Mouse (Mus musculus): ENCODE measurements around the gene Gm20547. TPM values are rescaled to one million over a fixed set of nuclear protein-coding genes. Genes with fewer than 3 reads are reported as not detected.

The Gm20547 gene
- polyA plus RNA-seq, 1 experiment: not detected

GRCm38 (mm10) chr17:34894801-34895530 lies 13.1 kb upstream of the Gm20547 start:
- Histone ChIP-seq H3K4me1 (ENCODE audit: control insufficient read depth, insufficient read depth, low read length) (peaks cover 2% of the 10 kb centered on the region), H3K9ac (ENCODE audit: low read depth, poor library complexity, severe bottlenecking) (peak overlapping the region; percentile 96), H3K27me3 (ENCODE audit: control insufficient read depth, insufficient read depth, low read length, poor library complexity, severe bottlenecking) (no peaks in the 10 kb centered on the region), H3K4me3 (ENCODE audit: low read depth, low read length) (peak overlapping the region; percentile 59), H3K36me3 (ENCODE audit: control insufficient read depth, insufficient read depth, low read length, poor library complexity, severe bottlenecking) (no peaks in the 10 kb centered on the region), H3K27ac (ENCODE audit: insufficient read depth, low read length) (no peak overlapping the region), H3K9me3 (replicated peaks; ENCODE audit: control insufficient read depth, insufficient read depth, low read length, poor library complexity, severe bottlenecking) (no peaks in the 10 kb centered on the region)
- TF ChIP-seq EP300 (IDR thresholded peaks at IDR 0.05; ENCODE audit: insufficient read depth, low read depth, low read length): no peak
- no peak for TF ChIP-seq CTCF (IDR thresholded peaks at IDR 0.05; ENCODE audit: low read depth, low read length)
- TF ChIP-seq POLR2A (IDR thresholded peaks at IDR 0.05; ENCODE audit: insufficient read depth, low read length): no peak

GRCm38 (mm10) chr17:34894074-34894597 lies 12.3 kb upstream of the Gm20547 start:
- TF ChIP-seq CTCF (IDR thresholded peaks at IDR 0.05; ENCODE audit: low read depth, low read length): no peak
- TF ChIP-seq EP300 (IDR thresholded peaks at IDR 0.05; ENCODE audit: insufficient read depth, low read depth, low read length): peak; percentile 56; the same call in 1 of the 2 replicates
- TF ChIP-seq POLR2A (IDR thresholded peaks at IDR 0.05; ENCODE audit: insufficient read depth, low read length): peak; percentile 66
- peaks cover 2% of the 10 kb centered on the region for H3K4me1 ChIP-seq (ENCODE audit: control insufficient read depth, insufficient read depth, low read length)
- peak overlapping the region; percentile 59 for H3K4me3 ChIP-seq (ENCODE audit: low read depth, low read length)
- H3K9me3 ChIP-seq (replicated peaks; ENCODE audit: control insufficient read depth, insufficient read depth, low read length, poor library complexity, severe bottlenecking): no peaks in the 10 kb centered on the region
- H3K27me3 ChIP-seq (ENCODE audit: control insufficient read depth, insufficient read depth, low read length, poor library complexity, severe bottlenecking): no peaks in the 10 kb centered on the region
- peak overlapping the region; percentile 84 for H3K27ac ChIP-seq (ENCODE audit: insufficient read depth, low read length)
- peak overlapping the region; percentile 96 for H3K9ac ChIP-seq (ENCODE audit: low read depth, poor library complexity, severe bottlenecking)
- no peaks in the 10 kb centered on the region for H3K36me3 ChIP-seq (ENCODE audit: control insufficient read depth, insufficient read depth, low read length, poor library complexity, severe bottlenecking)

- peak overlapping the region; percentile 84 for H3K27ac ChIP-seq (ENCODE audit: insufficient read depth, low read length)
- H3K4me3 ChIP-seq (ENCODE audit: low read depth, low read length): no peak overlapping the region
- TF ChIP-seq EP300 (IDR thresholded peaks at IDR 0.05; ENCODE audit: insufficient read depth, low read depth, low read length) (peak; percentile 61; the same call in 1 of the 2 replicates), CTCF (IDR thresholded peaks at IDR 0.05; ENCODE audit: low read depth, low read length) (no peak)
- no peaks in the 10 kb centered on the region for H3K36me3 ChIP-seq (ENCODE audit: control insufficient read depth, insufficient read depth, low read length, poor library complexity, severe bottlenecking)
- H3K27me3 ChIP-seq (ENCODE audit: control insufficient read depth, insufficient read depth, low read length, poor library complexity, severe bottlenecking): no peaks in the 10 kb centered on the region
- peak overlapping the region; percentile 8; the same call in 1 of the 2 replicates for H3K9ac ChIP-seq (ENCODE audit: low read depth, poor library complexity, severe bottlenecking)
- H3K9me3 ChIP-seq (replicated peaks; ENCODE audit: control insufficient read depth, insufficient read depth, low read length, poor library complexity, severe bottlenecking): no peaks in the 10 kb centered on the region
- H3K4me1 ChIP-seq (ENCODE audit: control insufficient read depth, insufficient read depth, low read length): peaks cover 2% of the 10 kb centered on the region
These were observed 11.4 kb upstream of the Gm20547 start for GRCm38 (mm10) chr17:34893072-34893824.

- Histone ChIP-seq H3K9me3 (replicated peaks; ENCODE audit: control insufficient read depth, insufficient read depth, low read length, poor library complexity, severe bottlenecking) (no peaks in the 10 kb centered on the region), H3K27me3 (ENCODE audit: control insufficient read depth, insufficient read depth, low read length, poor library complexity, severe bottlenecking) (no peaks in the 10 kb centered on the region), H3K36me3 (ENCODE audit: control insufficient read depth, insufficient read depth, low read length, poor library complexity, severe bottlenecking) (no peaks in the 10 kb centered on the region), H3K4me3 (ENCODE audit: low read depth, low read length) (no peak overlapping the region), H3K27ac (ENCODE audit: insufficient read depth, low read length) (no peak overlapping the region), H3K4me1 (ENCODE audit: control insufficient read depth, insufficient read depth, low read length) (peaks cover 2% of the 10 kb centered on the region), H3K9ac (ENCODE audit: low read depth, poor library complexity, severe bottlenecking) (no peak overlapping the region)
- TF ChIP-seq CTCF (IDR thresholded peaks at IDR 0.05; ENCODE audit: low read depth, low read length) (peak; percentile 69), EP300 (IDR thresholded peaks at IDR 0.05; ENCODE audit: insufficient read depth, low read depth, low read length) (no peak)
These were observed 9.5 kb upstream of the Gm20547 start for GRCm38 (mm10) chr17:34891377-34891776.

GRCm38 (mm10) chr17:34890074-34890743 lies 8.4 kb upstream of the Gm20547 start:
- Histone ChIP-seq H3K4me1 (ENCODE audit: control insufficient read depth, insufficient read depth, low read length) (peaks cover 2% of the 10 kb centered on the region), H3K36me3 (ENCODE audit: control insufficient read depth, insufficient read depth, low read length, poor library complexity, severe bottlenecking) (no peaks in the 10 kb centered on the region), H3K4me3 (ENCODE audit: low read depth, low read length) (peak overlapping the region; percentile 31; the same call in 1 of the 2 replicates), H3K9ac (ENCODE audit: low read depth, poor library complexity, severe bottlenecking) (peak overlapping the region; percentile 1), H3K9me3 (replicated peaks; ENCODE audit: control insufficient read depth, insufficient read depth, low read length, poor library complexity, severe bottlenecking) (no peaks in the 10 kb centered on the region), H3K27ac (ENCODE audit: insufficient read depth, low read length) (peak overlapping the region; percentile 47), H3K27me3 (ENCODE audit: control insufficient read depth, insufficient read depth, low read length, poor library complexity, severe bottlenecking) (no peaks in the 10 kb centered on the region)
- no peak for TF ChIP-seq CTCF (IDR thresholded peaks at IDR 0.05; ENCODE audit: low read depth, low read length)
- no peak for TF ChIP-seq EP300 (IDR thresholded peaks at IDR 0.05; ENCODE audit: insufficient read depth, low read depth, low read length)
- TF ChIP-seq POLR2A (IDR thresholded peaks at IDR 0.05; ENCODE audit: insufficient read depth, low read length): no peak
